Mouse (Mus musculus): ENCODE data around the gene Slc30a4. TPM values are rescaled to one million over a fixed set of nuclear protein-coding genes. Genes with fewer than 3 reads are reported as not detected.

Gene Slc30a4
- polyA plus RNA-seq, 1 experiment from 2014 or later = 1.0 TPM

DNA sequence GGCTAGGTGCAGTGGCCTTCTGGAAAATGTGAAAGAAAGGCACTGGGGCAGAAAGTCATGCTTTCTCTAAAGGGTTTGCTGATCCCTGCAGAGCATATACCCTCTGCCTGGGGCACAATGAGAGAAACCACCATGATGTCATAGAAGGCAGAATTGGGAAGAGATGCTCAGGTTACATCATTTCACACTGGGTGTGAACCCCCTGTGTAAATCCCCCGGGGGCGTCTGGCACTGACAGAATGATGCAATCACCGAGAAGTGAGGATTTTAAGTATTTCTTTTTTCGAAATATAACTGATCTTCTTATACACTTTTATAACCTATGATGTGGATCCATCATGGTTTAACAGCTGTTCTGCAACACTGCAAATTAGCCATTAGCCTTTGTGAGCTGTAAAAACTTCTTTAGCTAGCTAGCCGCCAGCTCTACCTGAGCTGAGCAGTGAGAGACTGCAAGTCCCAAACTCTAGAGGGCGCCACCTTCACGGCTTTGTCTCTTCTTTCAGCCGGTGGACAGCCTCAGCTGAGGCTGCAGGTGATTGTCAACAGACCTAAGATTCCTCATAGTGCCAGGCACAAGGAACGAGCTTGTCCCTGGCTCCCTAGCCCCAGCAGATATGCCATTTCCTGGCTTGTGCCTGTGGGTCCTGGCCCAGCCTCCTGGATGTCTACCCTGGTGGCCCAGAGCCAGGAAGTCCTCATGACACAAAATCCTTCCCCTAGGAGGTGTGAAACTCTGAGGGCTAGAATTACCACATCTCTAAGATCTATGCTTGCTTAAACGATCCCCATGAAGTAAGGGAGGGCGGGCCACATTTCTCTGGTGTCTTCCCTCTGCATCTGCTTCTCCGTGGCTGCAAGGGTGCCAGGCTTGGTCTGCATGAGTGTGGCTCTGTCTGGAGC lies 36.2 kb downstream of the Slc30a4 start:
- Histone ChIP-seq H3K27me3 (ENCODE audit: control insufficient read depth, insufficient read depth, low read depth, low read length) (no peaks in the 10 kb centered on the region), H3K9ac (ENCODE audit: low read depth, low read length) (no peak overlapping the region), H3K4me1 (ENCODE audit: control insufficient read depth, low read depth, low read length) (no peaks in the 10 kb centered on the region), H3K27ac (ENCODE audit: low read length) (no peak overlapping the region), H3K36me3 (ENCODE audit: control insufficient read depth, insufficient read depth) (no peaks in the 10 kb centered on the region), H3K4me2 (ENCODE audit: low read depth, low read length) (no peak overlapping the region), H3K9me3 (replicated peaks; ENCODE audit: control insufficient read depth, low read length) (no peaks in the 10 kb centered on the region), H3K4me3 (ENCODE audit: low read depth, low read length) (no peak overlapping the region)
- WGBS (ENCODE audit: insufficient replicate concordance) = 26% methylated on average over 12 of the region's 12 CpGs
- ATAC-seq (ENCODE audit: low read depth) = peak; percentile 39; the same call in 1 of the 2 replicates

DNA sequence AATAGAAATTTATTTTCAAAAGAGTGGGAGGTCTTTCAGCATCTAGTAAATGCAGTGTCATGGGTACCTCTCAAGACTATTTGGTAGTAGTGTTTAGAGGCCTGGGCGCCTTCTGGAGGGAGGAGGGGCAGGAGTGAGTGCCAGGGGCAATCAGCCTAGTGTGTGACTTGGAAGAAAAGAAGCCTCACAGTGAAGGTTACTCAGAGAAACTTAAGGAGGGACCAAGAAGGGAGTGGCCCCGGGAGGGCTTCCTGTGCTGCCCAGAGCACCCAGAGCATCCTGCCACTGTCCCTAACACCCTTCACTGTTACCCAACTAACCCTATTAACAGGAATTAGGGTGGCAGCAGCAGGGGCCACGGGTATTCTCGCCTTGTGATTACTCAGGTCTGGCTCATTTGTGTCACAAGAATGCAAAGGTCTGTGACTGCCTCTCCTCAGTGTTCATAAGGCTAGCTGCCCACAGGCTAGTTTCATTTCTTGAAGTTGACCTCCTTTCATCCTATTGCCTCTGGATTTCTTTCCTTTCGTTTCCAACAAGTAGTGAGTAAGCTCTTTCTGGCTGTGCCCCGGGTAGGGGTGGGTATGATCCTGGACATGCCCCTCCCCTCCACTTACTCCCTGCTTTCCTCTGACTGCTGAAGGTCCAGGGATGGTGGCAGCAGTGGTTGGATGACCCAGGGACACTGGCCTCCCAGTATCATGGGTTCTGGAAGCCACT lies 37.0 kb downstream of the Slc30a4 start:
- no peak overlapping the region for H3K4me2 ChIP-seq (ENCODE audit: low read depth, low read length)
- ATAC-seq (ENCODE audit: low read depth) = no peak
- H3K9me3 ChIP-seq (replicated peaks; ENCODE audit: control insufficient read depth, low read length) = no peaks in the 10 kb centered on the region
- no peak overlapping the region for H3K27ac ChIP-seq (ENCODE audit: low read length)
- no peaks in the 10 kb centered on the region for H3K27me3 ChIP-seq (ENCODE audit: control insufficient read depth, insufficient read depth, low read depth, low read length)
- H3K9ac ChIP-seq (ENCODE audit: low read depth, low read length) = no peak overlapping the region
- no peak overlapping the region for H3K4me3 ChIP-seq (ENCODE audit: low read depth, low read length)
- 37% methylated on average over 6 of the region's 6 CpGs for WGBS (ENCODE audit: insufficient replicate concordance)
- H3K36me3 ChIP-seq (ENCODE audit: control insufficient read depth, insufficient read depth) = no peaks in the 10 kb centered on the region
- no peaks in the 10 kb centered on the region for H3K4me1 ChIP-seq (ENCODE audit: control insufficient read depth, low read depth, low read length)

DNA sequence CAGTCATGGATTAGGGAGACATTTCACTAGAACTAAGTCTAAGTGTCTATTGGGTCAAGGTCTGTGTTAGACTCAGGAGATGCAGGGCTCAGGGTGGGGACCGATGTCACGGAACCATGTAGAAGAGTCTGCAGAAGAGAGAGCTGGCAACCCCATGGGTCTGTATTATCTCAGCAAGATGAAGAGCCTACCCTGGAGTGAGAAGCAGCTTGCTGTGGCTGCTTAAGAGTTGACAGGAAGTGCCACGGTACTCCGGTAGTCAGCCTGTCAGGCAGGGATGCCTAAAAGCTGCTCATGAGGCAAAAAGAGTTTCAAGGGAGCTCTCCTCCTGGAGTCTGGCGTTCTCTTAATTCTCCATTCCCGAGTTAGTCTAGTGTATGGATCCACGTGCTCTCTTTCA lies 42.6 kb downstream of the Slc30a4 start:
- ATAC-seq (ENCODE audit: low read depth) = no peak
- Histone ChIP-seq H3K27me3 (ENCODE audit: control insufficient read depth, insufficient read depth, low read depth, low read length) (no peaks in the 10 kb centered on the region), H3K9me3 (replicated peaks; ENCODE audit: control insufficient read depth, low read length) (no peaks in the 10 kb centered on the region), H3K4me2 (ENCODE audit: low read depth, low read length) (no peak overlapping the region), H3K36me3 (ENCODE audit: control insufficient read depth, insufficient read depth) (no peaks in the 10 kb centered on the region), H3K9ac (ENCODE audit: low read depth, low read length) (no peak overlapping the region), H3K4me3 (ENCODE audit: low read depth, low read length) (no peak overlapping the region), H3K27ac (ENCODE audit: low read length) (no peak overlapping the region), H3K4me1 (ENCODE audit: control insufficient read depth, low read depth, low read length) (no peaks in the 10 kb centered on the region)
- WGBS (ENCODE audit: insufficient replicate concordance) = 59% methylated on average over 7 of the region's 7 CpGs

GRCm38 (mm10) chr2:122657707-122658524 lies 44.5 kb downstream of the Slc30a4 start:
- Histone ChIP-seq H3K4me3 (ENCODE audit: low read depth, low read length) (no peak overlapping the region), H3K27ac (ENCODE audit: low read length) (no peak overlapping the region), H3K4me2 (ENCODE audit: low read depth, low read length) (no peak overlapping the region), H3K9ac (ENCODE audit: low read depth, low read length) (no peak overlapping the region), H3K27me3 (ENCODE audit: control insufficient read depth, insufficient read depth, low read depth, low read length) (no peaks in the 10 kb centered on the region), H3K36me3 (ENCODE audit: control insufficient read depth, insufficient read depth) (no peaks in the 10 kb centered on the region), H3K9me3 (replicated peaks; ENCODE audit: control insufficient read depth, low read length) (no peaks in the 10 kb centered on the region), H3K4me1 (ENCODE audit: control insufficient read depth, low read depth, low read length) (no peaks in the 10 kb centered on the region)
- no peak for ATAC-seq (ENCODE audit: low read depth)
- WGBS (ENCODE audit: insufficient replicate concordance) = 56% methylated on average over 11 of the region's 11 CpGs

DNA sequence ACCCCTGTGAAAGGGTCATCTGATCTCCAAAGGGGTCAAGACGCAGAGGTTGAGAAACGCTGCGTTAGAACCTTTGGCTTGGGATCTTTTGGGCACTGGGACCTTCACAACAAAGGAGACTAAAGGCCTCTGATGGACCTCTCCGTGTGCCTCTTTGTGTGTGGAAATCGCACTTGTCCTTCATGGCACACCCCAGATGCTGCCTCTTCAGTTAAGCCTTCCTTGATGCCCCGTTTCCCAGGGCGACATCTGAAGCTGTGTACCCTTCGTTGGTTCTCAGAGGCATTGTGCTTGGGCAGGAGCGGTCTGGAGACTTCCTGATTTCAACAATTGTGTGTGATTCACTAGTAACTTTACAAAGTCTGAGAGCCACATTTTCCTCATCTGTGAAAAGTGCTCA lies 45.7 kb downstream of the Slc30a4 start:
- no peak overlapping the region for H3K27ac ChIP-seq (ENCODE audit: low read length)
- no peaks in the 10 kb centered on the region for H3K36me3 ChIP-seq (ENCODE audit: control insufficient read depth, insufficient read depth)
- no peak overlapping the region for H3K4me2 ChIP-seq (ENCODE audit: low read depth, low read length)
- 47% methylated on average over 9 of the region's 9 CpGs for WGBS (ENCODE audit: insufficient replicate concordance)
- no peaks in the 10 kb centered on the region for H3K27me3 ChIP-seq (ENCODE audit: control insufficient read depth, insufficient read depth, low read depth, low read length)
- H3K4me3 ChIP-seq (ENCODE audit: low read depth, low read length) = no peak overlapping the region
- no peak overlapping the region for H3K9ac ChIP-seq (ENCODE audit: low read depth, low read length)
- ATAC-seq (ENCODE audit: low read depth) = no peak
- H3K4me1 ChIP-seq (ENCODE audit: control insufficient read depth, low read depth, low read length) = no peaks in the 10 kb centered on the region
- no peaks in the 10 kb centered on the region for H3K9me3 ChIP-seq (replicated peaks; ENCODE audit: control insufficient read depth, low read length)

GRCm38 (mm10) chr2:122656052-122656451 lies 46.4 kb downstream of the Slc30a4 start:
- Histone ChIP-seq H3K9me3 (replicated peaks; ENCODE audit: control insufficient read depth, low read length) (no peaks in the 10 kb centered on the region), H3K27ac (ENCODE audit: low read length) (no peak overlapping the region), H3K4me3 (ENCODE audit: low read depth, low read length) (no peak overlapping the region), H3K36me3 (ENCODE audit: control insufficient read depth, insufficient read depth) (no peaks in the 10 kb centered on the region), H3K4me1 (ENCODE audit: control insufficient read depth, low read depth, low read length) (no peaks in the 10 kb centered on the region), H3K27me3 (ENCODE audit: control insufficient read depth, insufficient read depth, low read depth, low read length) (no peaks in the 10 kb centered on the region), H3K9ac (ENCODE audit: low read depth, low read length) (no peak overlapping the region), H3K4me2 (ENCODE audit: low read depth, low read length) (no peak overlapping the region)
- 43% methylated on average over 2 of the region's 2 CpGs for WGBS (ENCODE audit: insufficient replicate concordance)
- ATAC-seq (ENCODE audit: low read depth) = no peak

- WGBS (ENCODE audit: insufficient replicate concordance) = 20% methylated on average over 17 of the region's 17 CpGs
- Histone ChIP-seq H3K27me3 (ENCODE audit: control insufficient read depth, insufficient read depth, low read depth, low read length) (no peaks in the 10 kb centered on the region), H3K36me3 (ENCODE audit: control insufficient read depth, insufficient read depth) (no peaks in the 10 kb centered on the region), H3K9ac (ENCODE audit: low read depth, low read length) (no peak overlapping the region), H3K4me2 (ENCODE audit: low read depth, low read length) (peak overlapping the region; percentile 20; the same call in 1 of the 2 replicates), H3K27ac (ENCODE audit: low read length) (peak overlapping the region; percentile 22; the same call in 1 of the 2 replicates), H3K9me3 (replicated peaks; ENCODE audit: control insufficient read depth, low read length) (no peaks in the 10 kb centered on the region), H3K4me1 (ENCODE audit: control insufficient read depth, low read depth, low read length) (no peaks in the 10 kb centered on the region), H3K4me3 (ENCODE audit: low read depth, low read length) (no peak overlapping the region)
- ATAC-seq (ENCODE audit: low read depth) = peak; percentile 53
These were observed 50.1 kb downstream of the Slc30a4 start for GRCm38 (mm10) chr2:122652096-122653084.

- H3K27me3 ChIP-seq (ENCODE audit: control insufficient read depth, insufficient read depth, low read depth, low read length) = peaks cover 11% of the 10 kb centered on the region
- no peak overlapping the region for H3K9ac ChIP-seq (ENCODE audit: low read depth, low read length)
- ATAC-seq (ENCODE audit: low read depth) = no peak
- peaks cover 2% of the 10 kb centered on the region; the same call in 1 of the 2 replicates for H3K4me1 ChIP-seq (ENCODE audit: control insufficient read depth, low read depth, low read length)
- no peak overlapping the region for H3K4me3 ChIP-seq (ENCODE audit: low read depth, low read length)
- 36% methylated on average over 5 of the region's 5 CpGs for WGBS (ENCODE audit: insufficient replicate concordance)
- no peak overlapping the region for H3K4me2 ChIP-seq (ENCODE audit: low read depth, low read length)
- no peaks in the 10 kb centered on the region for H3K9me3 ChIP-seq (replicated peaks; ENCODE audit: control insufficient read depth, low read length)
- H3K27ac ChIP-seq (ENCODE audit: low read length) = no peak overlapping the region
- no peaks in the 10 kb centered on the region for H3K36me3 ChIP-seq (ENCODE audit: control insufficient read depth, insufficient read depth)
These were observed 63.8 kb downstream of the Slc30a4 start for GRCm38 (mm10) chr2:122638673-122639072.

All from liver, embryonic 16.5 days (tissue).